Mouse (Mus musculus): ENCODE results near the gene Reep1.

- TF ChIP-seq POLR2A (IDR thresholded peaks at IDR 0.05; ENCODE audit: extremely low read depth, insufficient read depth, low read length): no peak
- no peak for TF ChIP-seq CTCF (IDR thresholded peaks at IDR 0.05; ENCODE audit: extremely low read depth, insufficient read depth, low read length)
Observed at GRCm38 (mm10) chr6:71737202-71737601, 29.8 kb downstream of the Reep1 start.
